Mouse (Mus musculus) megakaryocyte, embryonic 14.5 days (primary cell): ENCODE results near the gene Wnt1. TPM values are rescaled to one million over a fixed set of nuclear protein-coding genes. Genes with fewer than 3 reads are reported as not detected.
A peak's percentile ranks its signal among the peaks of the same experiment; 100 is the strongest.

Experiments used
- H3K27me3 ChIP-seq: replicated peaks from 2 replicates; pipeline ENCODE3; 2012; ENCODE audit warnings: inconsistent platforms
- H3K36me3 ChIP-seq: replicated peaks from 2 replicates; pipeline ENCODE3; 2012; ENCODE audit warnings: low read length, inconsistent platforms, mixed read lengths
- H3K4me1 ChIP-seq: 2 replicates; pipeline ENCODE4 v1.6.1; 2012; ENCODE audit warnings: inconsistent platforms
- H3K4me3 ChIP-seq: replicated peaks from 2 replicates; pipeline ENCODE3; 2012; ENCODE audit warnings: moderate library complexity, mild to moderate bottlenecking, inconsistent platforms
- H3K9me3 ChIP-seq: 2 replicates; pipeline ENCODE4 v1.6.1; 2012; ENCODE audit warnings: inconsistent platforms
- FLI1 ChIP-seq: IDR thresholded peaks from 2 replicates; pipeline ENCODE4 v1.6.1; 2012; ENCODE audit warnings: low read length, inconsistent platforms, mixed read lengths
- GATA1 ChIP-seq: IDR thresholded peaks from 3 replicates; pipeline ENCODE4 v1.6.1; 2012; ENCODE audit warnings: mixed read lengths, low read length, inconsistent platforms, borderline replicate concordance
- polyA plus RNA-seq: library from polyadenylated mRNA; stranded (reverse); fragments of >175 nt; gene quantifications from 2 replicates; pipeline ENCODE4 v1.2.3, GENCODE M21; 2012; ENCODE audit warnings: low replicate concordance; ENCODE audit not compliant: insufficient read depth

The Wnt1 gene
- polyA plus RNA-seq, 1 experiment = not detected

- H3K36me3 ChIP-seq = peaks cover 62% of the 10 kb centered on the region
- TF ChIP-seq GATA1 (no peak), FLI1 (no peak)
- H3K27me3 ChIP-seq = no peaks in the 10 kb centered on the region
- no peak overlapping the region for H3K4me3 ChIP-seq
- H3K4me1 ChIP-seq = peaks cover 55% of the 10 kb centered on the region
- no peaks in the 10 kb centered on the region for H3K9me3 ChIP-seq
These were observed 43.6 kb downstream of the Wnt1 start for GRCm38 (mm10) chr15:98833281-98833680.

- no peak for TF ChIP-seq FLI1
- TF ChIP-seq GATA1 = no peak
- Histone ChIP-seq H3K4me1 (peaks cover 48% of the 10 kb centered on the region), H3K36me3 (peaks cover 65% of the 10 kb centered on the region), H3K9me3 (no peaks in the 10 kb centered on the region), H3K4me3 (no peak overlapping the region), H3K27me3 (no peaks in the 10 kb centered on the region)
These were observed 44.4 kb downstream of the Wnt1 start for GRCm38 (mm10) chr15:98834059-98834458.

- H3K9me3 ChIP-seq = no peaks in the 10 kb centered on the region
- H3K4me1 ChIP-seq = peaks cover 44% of the 10 kb centered on the region
- peaks cover 73% of the 10 kb centered on the region for H3K36me3 ChIP-seq
- H3K27me3 ChIP-seq = no peaks in the 10 kb centered on the region
- TF ChIP-seq FLI1 (no peak), GATA1 (no peak)
- peak overlapping the region; percentile 38 for H3K4me3 ChIP-seq
These were observed 45.6 kb downstream of the Wnt1 start for GRCm38 (mm10) chr15:98835291-98835690.

- H3K27me3 ChIP-seq = no peaks in the 10 kb centered on the region
- H3K36me3 ChIP-seq = peaks cover 92% of the 10 kb centered on the region
- H3K4me3 ChIP-seq = no peak overlapping the region
- TF ChIP-seq GATA1 (no peak), FLI1 (no peak)
- peaks cover 42% of the 10 kb centered on the region for H3K4me1 ChIP-seq
- no peaks in the 10 kb centered on the region for H3K9me3 ChIP-seq
These were observed 47.5 kb downstream of the Wnt1 start for GRCm38 (mm10) chr15:98837006-98837742.

- Histone ChIP-seq H3K9me3 (no peaks in the 10 kb centered on the region), H3K36me3 (peaks cover 97% of the 10 kb centered on the region), H3K4me3 (no peak overlapping the region), H3K27me3 (no peaks in the 10 kb centered on the region), H3K4me1 (peaks cover 37% of the 10 kb centered on the region)
- TF ChIP-seq GATA1 (no peak), FLI1 (no peak)
These were observed 48.1 kb downstream of the Wnt1 start for GRCm38 (mm10) chr15:98837743-98838103.

- peaks cover 100% of the 10 kb centered on the region for H3K36me3 ChIP-seq
- H3K27me3 ChIP-seq = no peaks in the 10 kb centered on the region
- H3K4me3 ChIP-seq = peak overlapping the region; percentile 2
- TF ChIP-seq GATA1 (no peak), FLI1 (no peak)
- H3K9me3 ChIP-seq = no peaks in the 10 kb centered on the region
- peaks cover 22% of the 10 kb centered on the region for H3K4me1 ChIP-seq
These were observed 49.5 kb downstream of the Wnt1 start for GRCm38 (mm10) chr15:98839161-98839560.

GRCm38 (mm10) chr15:98839671-98840585, 50.3 kb downstream of the Wnt1 start:
- peaks cover 16% of the 10 kb centered on the region for H3K4me1 ChIP-seq

More at GRCm38 (mm10) chr15:98839671-98840585, 50.3 kb downstream of the Wnt1 start:
- TF ChIP-seq GATA1 (no peak), FLI1 (no peak)
- peak overlapping the region; percentile 2 for H3K4me3 ChIP-seq
- no peaks in the 10 kb centered on the region for H3K9me3 ChIP-seq
- H3K36me3 ChIP-seq = peaks cover 100% of the 10 kb centered on the region
- no peaks in the 10 kb centered on the region for H3K27me3 ChIP-seq

Other genes starting within 250 kb of the Wnt1 start
- gene Ccnt1, start 218.9 kb upstream of the Wnt1 start, polyA plus RNA-seq = 1.4 and 5.1 TPM in 2 replicates
- not detected in 2 replicates for gene 4930415O20Rik, start 218.9 kb upstream of the Wnt1 start, polyA plus RNA-seq
- 2.1 and 9.3 TPM in 2 replicates for gene Adcy6, start 179.8 kb upstream of the Wnt1 start, polyA plus RNA-seq
- 0.46 TPM in 1 of 2 replicates, not detected in the other for gene Cacnb3, start 159.0 kb upstream of the Wnt1 start, polyA plus RNA-seq
- gene Ddx23, start 127.0 kb upstream of the Wnt1 start, polyA plus RNA-seq = 49.7 and 71.3 TPM in 2 replicates
- 1.2 TPM in 1 of 2 replicates, not detected in the other for gene Rnd1, start 112.4 kb upstream of the Wnt1 start, polyA plus RNA-seq
- gene Ccdc65, start 81.7 kb upstream of the Wnt1 start, polyA plus RNA-seq = not detected in 2 replicates
- gene Fkbp11, start 61.7 kb upstream of the Wnt1 start, polyA plus RNA-seq = 9.6 and 18.2 TPM in 2 replicates
- gene Arf3, start 26.6 kb upstream of the Wnt1 start, polyA plus RNA-seq = 7.0 and 17.8 TPM in 2 replicates
- not detected in 2 replicates for gene Wnt10b, start 11.7 kb upstream of the Wnt1 start, polyA plus RNA-seq
- 0.32 and 0.73 TPM in 2 replicates for gene Ddn, start 19.6 kb downstream of the Wnt1 start, polyA plus RNA-seq
- gene Prkag1, start 41.7 kb downstream of the Wnt1 start, polyA plus RNA-seq = 237 and 264 TPM in 2 replicates
- gene Kmt2d, start 81.3 kb downstream of the Wnt1 start, polyA plus RNA-seq = 11.9 and 17.8 TPM in 2 replicates
- gene Rhebl1, start 104.7 kb downstream of the Wnt1 start, polyA plus RNA-seq = 0.19 TPM in 1 of 2 replicates, not detected in the other
- not detected in 2 replicates for gene Dhh, start 108.7 kb downstream of the Wnt1 start, polyA plus RNA-seq
- 0.87 and 4.8 TPM in 2 replicates for gene Lmbr1l, start 128.4 kb downstream of the Wnt1 start, polyA plus RNA-seq
- 19.4 and 182 TPM in 2 replicates for gene Tuba1b, start 144.7 kb downstream of the Wnt1 start, polyA plus RNA-seq
- 2.5 and 169 TPM in 2 replicates for gene Gm49450, start 163.7 kb downstream of the Wnt1 start, polyA plus RNA-seq
- gene Tuba1a, start 163.8 kb downstream of the Wnt1 start, polyA plus RNA-seq = 40.3 and 115 TPM in 2 replicates
- 62.0 and 103 TPM in 2 replicates for gene Tuba1c, start 240.0 kb downstream of the Wnt1 start, polyA plus RNA-seq